Mouse (Mus musculus): ENCODE results near the gene Tchh.

GRCm38 (mm10) chr3:93443501-93444101 is 1.5 kb downstream of the Tchh start:
- no peak for TF ChIP-seq POLR2A (IDR thresholded peaks at IDR 0.05; ENCODE audit: low read depth, low read length)
- no peak for TF ChIP-seq CTCF (IDR thresholded peaks at IDR 0.05; ENCODE audit: extremely low read depth, insufficient read depth, insufficient read length, insufficient replicate concordance)
